In the genomic region with DNA sequence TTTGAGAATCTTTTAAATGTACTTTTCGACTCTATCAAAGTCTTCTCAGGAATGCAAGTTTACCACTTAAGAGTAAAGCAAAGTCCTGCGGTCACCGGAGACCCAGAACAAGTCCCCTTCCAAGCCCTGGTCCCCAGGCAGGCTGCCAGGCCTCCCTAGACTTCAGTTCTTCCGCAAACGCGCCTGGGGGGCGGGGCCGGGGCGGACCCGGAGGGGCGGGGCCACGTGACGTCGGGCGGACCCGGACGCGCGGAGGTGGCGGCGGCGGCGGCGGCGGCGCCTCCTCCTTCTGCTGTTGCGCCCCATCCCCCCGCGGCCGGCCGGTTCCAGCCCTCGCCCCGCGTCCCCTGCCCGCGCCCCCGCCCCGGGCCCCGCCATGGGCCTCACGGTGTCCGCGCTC, we compare ENCODE assay signal across 8 mouse cellular contexts. TPM values are rescaled to one million over a fixed set of nuclear protein-coding genes. Genes with fewer than 3 reads are reported as not detected.
A peak's percentile ranks its signal among the peaks of the same experiment; 100 is the strongest.
DNase-seq lines count a peak whose midpoint lies in the region; ATAC-seq and TF ChIP-seq lines count a peak whose summit lies in the region.

Arf5 (plus strand) TSS at position 248 of the 400 bp plus-strand sequence.

- no peaks in the 10 kb centered on the region for H3K27me3 ChIP-seq in C2C12 (ENCODE audit: control insufficient read depth, insufficient read depth, insufficient read length)
- no peaks in the 10 kb centered on the region for H3K27me3 ChIP-seq in heart, embryonic 13.5 days (replicated peaks)
- no peaks in the 10 kb centered on the region for H3K27me3 ChIP-seq in liver, embryonic 12.5 days (replicated peaks)
- no peaks in the 10 kb centered on the region for H3K27me3 ChIP-seq in stomach, embryonic 15.5 days (replicated peaks)

- peak within 1 kb of the TSS; percentile 97 for H3K9ac ChIP-seq in heart, embryonic 13.5 days
- peak within 1 kb of the TSS; percentile 96 for H3K9ac ChIP-seq in liver, embryonic 12.5 days
- H3K9ac ChIP-seq in stomach, embryonic 15.5 days: peak within 1 kb of the TSS; percentile 99

- peaks cover 14% of the 10 kb centered on the region for H3K79me3 ChIP-seq in C2C12 (ENCODE audit: low read depth)

- peak within 1 kb of the TSS; percentile 95 for H3ac ChIP-seq in C2C12 (ENCODE audit: control insufficient read depth, insufficient read length, low read depth)

- peak within 1 kb of the TSS; percentile 89 for H3K4me3 ChIP-seq in C2C12 (ENCODE audit: insufficient read depth, poor library complexity, severe bottlenecking)
- peak within 1 kb of the TSS; percentile 96 for H3K4me3 ChIP-seq in heart, embryonic 13.5 days
- peak within 1 kb of the TSS; percentile 95 for H3K4me3 ChIP-seq in liver, embryonic 12.5 days
- H3K4me3 ChIP-seq in stomach, embryonic 15.5 days (replicated peaks): peak within 1 kb of the TSS; percentile 95

- H3K27ac ChIP-seq in heart, embryonic 13.5 days (replicated peaks): peak within 1 kb of the TSS; percentile 85
- H3K27ac ChIP-seq in liver, embryonic 12.5 days: peak within 1 kb of the TSS; percentile 94
- peak within 1 kb of the TSS; percentile 81 for H3K27ac ChIP-seq in stomach, embryonic 15.5 days

- H3K9me3 ChIP-seq in heart, embryonic 13.5 days: no peaks in the 10 kb centered on the region
- H3K9me3 ChIP-seq in liver, embryonic 12.5 days (replicated peaks): no peaks in the 10 kb centered on the region
- no peaks in the 10 kb centered on the region for H3K9me3 ChIP-seq in stomach, embryonic 15.5 days

- DNase-seq in brain, embryonic 18.5 days (ENCODE audit: low read depth, low spot score): peak; percentile 52
- DNase-seq in kidney, postnatal 10 days: peak; percentile 99
- DNase-seq in natural killer cell, adult 2 months (ENCODE audit: low spot score in 2 of 2): peak; percentile 89 to 93

- no peak for TF ChIP-seq CTCF in C2C12 (IDR thresholded peaks at IDR 0.05; ENCODE audit: control insufficient read depth, insufficient read depth, insufficient read length)

- WGBS in heart, embryonic 13.5 days: under 1% methylated on average over 23 of the region's 42 CpGs
- WGBS in liver, embryonic 12.5 days (ENCODE audit: insufficient replicate concordance): 3% methylated on average over 28 of the region's 42 CpGs
- WGBS in stomach, embryonic 15.5 days: under 1% methylated on average over 21 of the region's 42 CpGs

- H3K4me2 ChIP-seq in heart, embryonic 13.5 days: peak within 1 kb of the TSS; percentile 77
- H3K4me2 ChIP-seq in liver, embryonic 12.5 days: peak within 1 kb of the TSS; percentile 94
- peak within 1 kb of the TSS; percentile 62 for H3K4me2 ChIP-seq in stomach, embryonic 15.5 days

- peaks cover 54% of the 10 kb centered on the region for H3K4me1 ChIP-seq in heart, embryonic 13.5 days
- peaks cover 62% of the 10 kb centered on the region for H3K4me1 ChIP-seq in liver, embryonic 12.5 days
- peaks cover 22% of the 10 kb centered on the region for H3K4me1 ChIP-seq in stomach, embryonic 15.5 days

- peaks cover 16% of the 10 kb centered on the region for H3K36me3 ChIP-seq in C2C12 (ENCODE audit: control insufficient read depth, insufficient read depth)
- H3K36me3 ChIP-seq in heart, embryonic 13.5 days: peaks cover 37% of the 10 kb centered on the region
- H3K36me3 ChIP-seq in liver, embryonic 12.5 days: peaks cover 46% of the 10 kb centered on the region
- peaks cover 16% of the 10 kb centered on the region for H3K36me3 ChIP-seq in stomach, embryonic 15.5 days

- ATAC-seq in erythroid progenitor cell, adult 5-6 weeks (replicated peaks; ENCODE audit: low FRiP score, poor library complexity, severe bottlenecking): peak; percentile 35
- ATAC-seq in heart, embryonic 13.5 days (ENCODE audit: extremely low read depth, insufficient number of reproducible peaks, low FRiP score, low TSS enrichment): peak; percentile 60
- peak; percentile 47 for ATAC-seq in liver, embryonic 12.5 days
- ATAC-seq in stomach, embryonic 15.5 days (ENCODE audit: insufficient read depth, low FRiP score, low read depth): peak; percentile 61

- peaks cover 32% of the 10 kb centered on the region for H3K79me2 ChIP-seq in C2C12 (ENCODE audit: control insufficient read depth, insufficient read depth)

TF ChIP-seq in C2C12, 6 proteins besides CTCF, POLR2A, EP300 and RAD21:
- TF ChIP-seq MAX (IDR thresholded peaks at IDR 0.05): no peak
- TF ChIP-seq CEBPB (IDR thresholded peaks at IDR 0.05; ENCODE audit: low read depth): no peak
- no peak for TF ChIP-seq MYOD1 (IDR thresholded peaks at IDR 0.05; ENCODE audit: control insufficient read depth, insufficient read length, low read depth)
- TF ChIP-seq USF1 (IDR thresholded peaks at IDR 0.05; ENCODE audit: low read depth): peak; percentile 15
- no peak for TF ChIP-seq MYOG (IDR thresholded peaks at IDR 0.05; ENCODE audit: control insufficient read depth, extremely low read depth, insufficient read length)
- no peak for TF ChIP-seq FOSL1 (IDR thresholded peaks at IDR 0.05; ENCODE audit: insufficient read depth, low read length, poor library complexity, severe bottlenecking)
TF ChIP-seq in C2C12: peak in this region for 1.

RNA-seq across cellular contexts. Expression of gene Arf5, which starts in this region (rescaled TPM):
- 203 TPM for polyA plus RNA-seq in C2C12 (2012; fragmentation: generic; extraction: Trizol)
- 262 and 308 TPM in 2 replicates for total RNA-seq in erythroid progenitor cell, adult 5-6 weeks (2015; ENCODE audit: low replicate concordance)
- 208 and 225 TPM in 2 replicates for total RNA-seq in erythroid progenitor cell, adult 5-6 weeks (2017; ENCODE audit: low replicate concordance)
- 231 and 250 TPM in 2 replicates for polyA plus RNA-seq in heart, embryonic 13.5 days (2015; fragmentation: Nextera tagmentation; extraction: Ambion mirVana)
- polyA plus RNA-seq in liver, embryonic 12.5 days (2016; fragmentation: Nextera tagmentation; extraction: Ambion mirVana): 370 and 395 TPM in 2 replicates
- polyA plus RNA-seq in stomach, embryonic 15.5 days (2015; fragmentation: Nextera tagmentation; extraction: Ambion mirVana): 296 and 340 TPM in 2 replicates

Comparison
In these comparisons a context has a peak if more than half of its experiments do, and no peak if none do; other contexts are left out.
1. Peak in every context shown above with its lines: DNase-seq, ATAC-seq, H3K4me3 ChIP-seq and H3K27ac ChIP-seq.